Mouse (Mus musculus): ENCODE data around the gene Dhcr7.

GRCm38 (mm10) chr7:143826985-143827384 is 4.0 kb downstream of the Dhcr7 start:
- TF ChIP-seq POLR2A (IDR thresholded peaks at IDR 0.05; ENCODE audit: extremely low read depth, insufficient read depth, low read length) (no peak), CTCF (IDR thresholded peaks at IDR 0.05; ENCODE audit: low read depth, low read length) (no peak)

Data from liver, adult 2 months (tissue).